Mouse (Mus musculus) thymus, postnatal 4 days (tissue): ENCODE results near the gene Fbxo40.
A peak's percentile ranks its signal among the peaks of the same experiment; 100 is the strongest.

ENCODE experiments used
- DNase-seq: peaks from one replicate; pipeline ENCODE4 v3.0.0; 2021

Fbxo40 gene

GRCm38 (mm10) chr16:36946459-36947159 lies 43.7 kb downstream of the Fbxo40 start:
- no peak for DNase-seq

GRCm38 (mm10) chr16:36944895-36945424 lies 45.3 kb downstream of the Fbxo40 start:
- no peak for DNase-seq

GRCm38 (mm10) chr16:36943591-36943990 lies 46.7 kb downstream of the Fbxo40 start:
- no peak for DNase-seq

DNA sequence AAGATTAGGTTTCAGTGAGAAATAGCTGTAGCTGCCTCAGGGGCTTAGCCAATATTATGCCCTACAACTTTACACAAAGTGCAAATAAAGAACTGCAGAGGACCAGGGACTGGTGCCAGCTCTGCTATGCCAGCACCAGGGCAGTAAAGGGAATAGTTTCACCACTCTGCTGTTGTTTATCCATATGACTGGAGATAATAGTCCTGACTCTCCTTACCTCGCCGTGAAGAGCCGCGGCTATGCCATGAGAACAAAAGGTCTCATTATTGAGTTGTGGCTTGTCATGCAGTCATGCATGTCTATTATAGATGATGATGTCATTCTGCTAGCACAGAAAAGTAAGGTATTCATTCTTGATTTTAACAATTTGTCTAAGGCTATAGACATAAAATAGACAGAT lies 48.4 kb downstream of the Fbxo40 start:
- DNase-seq = no peak

DNA sequence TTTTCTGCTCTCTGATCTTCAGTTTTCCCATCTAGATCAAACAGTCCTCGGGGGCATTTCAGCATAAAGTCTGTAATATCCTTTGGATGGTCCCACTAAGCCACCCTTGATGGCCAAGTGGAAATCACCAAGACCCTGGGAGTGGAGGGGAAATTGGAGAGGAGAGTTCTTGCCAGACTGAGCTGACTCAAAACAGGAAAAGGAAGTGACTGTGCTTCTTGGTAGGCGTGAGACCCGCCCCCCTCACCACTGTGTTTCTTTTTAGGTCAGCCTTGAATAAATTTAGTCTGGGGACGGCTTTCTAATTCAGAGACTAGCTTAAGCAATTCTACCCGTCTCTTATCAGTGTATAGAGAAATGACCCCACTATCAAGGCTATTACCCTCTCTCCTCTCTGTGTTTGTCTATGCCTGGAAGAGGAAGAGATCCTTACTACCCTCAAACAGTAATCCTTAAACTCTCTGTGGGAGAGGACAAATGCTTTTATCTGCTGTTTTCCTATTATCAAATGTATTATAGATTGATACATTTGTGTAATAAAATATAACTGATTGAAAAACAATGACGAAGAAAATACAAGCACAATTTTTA lies 49.0 kb downstream of the Fbxo40 start:
- peak; percentile 36 for DNase-seq

DNA sequence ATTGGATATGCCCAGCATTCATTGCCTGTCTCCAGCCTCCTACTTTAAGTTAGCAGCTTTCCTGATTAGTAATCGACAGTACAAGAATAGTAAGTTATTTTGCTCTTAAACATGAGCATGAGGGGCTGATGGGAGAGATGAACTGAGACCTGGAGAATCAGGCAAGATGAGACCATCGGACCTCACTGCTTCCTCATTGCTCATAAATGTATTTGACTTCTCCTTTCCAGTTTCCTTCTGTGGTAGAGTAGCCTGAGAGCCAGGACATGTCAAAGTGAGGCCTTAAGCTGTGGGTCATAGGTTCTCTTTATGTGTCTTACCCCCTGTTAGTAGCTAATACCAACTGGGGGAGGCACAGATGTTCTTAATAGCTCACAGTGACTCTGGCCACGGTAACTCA lies 54.5 kb downstream of the Fbxo40 start:
- DNase-seq = no peak

DNA sequence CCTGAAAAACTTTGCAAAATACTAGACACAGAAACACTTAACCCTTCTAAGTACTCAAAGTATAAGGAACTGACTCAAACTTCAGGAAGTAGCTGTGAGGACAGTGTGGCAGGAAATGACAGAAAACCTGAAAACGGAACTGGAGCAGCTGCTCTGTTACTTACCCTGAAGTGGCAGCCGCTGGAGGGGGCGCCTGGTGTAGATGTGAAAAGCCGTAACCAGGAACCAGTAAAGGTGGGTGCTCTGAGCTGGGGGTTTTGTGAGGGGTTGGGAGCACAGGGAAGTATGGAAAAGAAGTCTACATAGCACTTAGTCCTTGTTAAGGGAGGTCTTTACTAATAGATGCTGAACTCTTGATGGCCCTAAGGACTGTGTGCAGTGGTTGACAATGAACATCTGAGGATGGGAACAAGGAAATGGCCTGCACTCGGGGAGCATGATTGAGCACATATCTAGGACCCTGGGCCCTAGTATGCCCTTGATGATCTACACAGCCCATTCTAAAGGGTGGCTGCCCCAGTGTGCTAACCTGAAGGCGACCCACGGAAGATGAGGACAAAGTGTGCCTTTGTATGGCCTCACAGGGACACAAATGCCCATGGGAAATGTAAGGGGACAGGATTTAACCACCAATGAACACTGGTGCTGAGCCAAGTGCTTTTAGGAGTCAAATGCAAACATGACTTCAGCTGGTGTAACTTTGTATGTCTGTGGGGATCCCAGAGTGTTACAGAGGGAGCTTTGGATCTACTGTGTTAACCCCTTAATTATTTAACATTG lies 55.2 kb downstream of the Fbxo40 start, which contains the start of gene Hcls1:
Gene Hcls1, plus strand, starts transcription at position 143 of the 780 bp plus-strand sequence.
- DNase-seq = peak; percentile 84

DNA sequence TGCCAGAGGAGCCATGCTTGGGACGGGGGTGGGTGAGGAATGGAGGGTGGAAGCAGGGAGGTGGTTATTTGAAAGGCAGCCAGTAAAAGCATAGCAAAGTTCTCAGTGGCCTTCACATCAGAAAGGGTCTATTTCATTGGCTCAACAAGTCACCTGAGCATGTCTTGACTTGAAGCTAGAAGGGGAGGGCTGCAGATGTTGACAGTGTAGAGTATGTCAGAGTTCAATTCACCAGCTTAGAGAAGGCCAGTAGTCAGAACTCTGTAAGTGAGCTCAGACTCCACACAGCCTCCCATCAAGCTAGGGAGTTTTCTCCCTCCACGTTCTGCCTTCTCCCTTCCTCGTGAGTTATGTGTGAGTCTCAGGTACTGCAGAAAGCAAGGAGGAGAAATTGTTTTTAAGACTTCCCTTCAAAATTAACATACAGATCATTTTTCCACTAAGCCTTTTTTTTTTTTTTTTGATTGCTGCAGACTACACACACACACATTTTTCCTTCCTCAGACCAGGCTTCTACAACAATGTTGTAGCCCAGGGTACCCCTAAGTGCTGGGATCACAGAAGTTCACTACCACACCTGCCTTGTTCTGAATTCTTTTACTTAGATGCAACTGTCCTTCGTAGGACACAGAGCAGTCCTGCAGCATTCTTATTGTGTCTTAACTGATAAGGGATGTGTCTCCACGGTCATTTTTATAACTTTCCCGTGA lies 56.0 kb downstream of the Fbxo40 start:
- peak; percentile 43 for DNase-seq

DNA sequence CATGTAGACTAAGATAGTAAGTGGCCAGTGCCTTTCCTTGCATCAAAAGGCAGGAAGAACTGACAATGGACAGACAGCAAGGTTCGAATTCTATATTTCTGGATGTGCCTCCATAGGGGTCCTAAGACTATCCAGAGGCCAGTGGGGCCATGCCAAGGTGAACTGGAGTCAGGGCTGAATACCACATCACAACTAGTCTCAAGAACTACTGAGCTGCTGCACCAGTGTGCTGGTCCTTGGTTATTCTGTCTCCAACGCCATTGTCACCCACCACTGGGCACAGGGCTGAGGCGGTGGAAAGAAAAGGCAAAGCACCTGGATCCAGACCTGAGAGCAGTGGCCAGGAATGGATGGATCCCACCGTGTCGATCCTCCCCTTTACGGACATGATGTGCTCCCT lies 57.7 kb downstream of the Fbxo40 start:
- no peak for DNase-seq

DNA sequence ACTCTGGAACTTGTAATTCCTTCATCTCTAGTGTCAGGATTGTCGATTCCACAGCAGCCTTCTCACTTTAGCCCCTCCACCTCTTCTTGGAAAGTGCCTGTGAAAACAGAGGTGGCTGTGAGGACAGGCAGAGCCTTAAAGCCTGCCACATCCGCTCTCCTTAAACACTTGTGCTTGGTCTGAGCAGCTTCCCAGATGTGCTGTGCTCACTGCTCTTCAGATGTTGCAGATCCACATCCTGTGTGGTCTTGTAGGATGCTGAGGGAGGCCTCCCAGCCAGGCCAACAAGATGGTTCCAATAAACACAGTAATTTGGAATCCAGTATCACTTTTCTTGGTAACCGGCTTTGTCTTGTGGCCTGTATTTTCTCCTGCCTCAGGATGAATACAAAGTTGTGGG lies 58.3 kb downstream of the Fbxo40 start:
- DNase-seq = peak; percentile 48

GRCm38 (mm10) chr16:36931381-36931780 lies 58.9 kb downstream of the Fbxo40 start:
- no peak for DNase-seq

- no peak for DNase-seq
These were observed 59.8 kb downstream of the Fbxo40 start for GRCm38 (mm10) chr16:36930231-36931136.

GRCm38 (mm10) chr16:36929216-36929615 lies 61.1 kb downstream of the Fbxo40 start:
- no peak for DNase-seq

DNA sequence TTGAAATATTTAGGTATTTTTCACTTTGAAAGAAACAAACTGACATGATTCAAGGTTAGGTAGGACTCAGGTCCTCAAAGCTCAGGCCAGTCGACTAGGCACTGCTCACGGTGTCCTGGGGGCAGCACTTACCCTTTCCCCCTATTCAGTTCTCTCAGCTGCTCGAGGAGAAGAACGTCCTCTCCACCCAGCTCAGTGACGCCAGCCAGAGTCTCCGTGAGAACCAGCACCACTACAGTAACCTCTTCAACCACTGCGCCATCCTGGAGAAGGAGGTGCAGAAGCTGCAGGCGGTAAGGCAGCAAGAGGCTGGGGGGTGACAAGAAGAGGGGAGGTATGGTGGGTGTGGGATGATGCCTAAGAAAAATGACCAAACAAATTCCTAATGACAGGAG lies 62.2 kb downstream of the Fbxo40 start:
- no peak for DNase-seq

- DNase-seq = peak; percentile 45
These were observed 62.7 kb downstream of the Fbxo40 start for GRCm38 (mm10) chr16:36927495-36928105.

- no peak for DNase-seq
These were observed 63.5 kb downstream of the Fbxo40 start for GRCm38 (mm10) chr16:36926514-36927447.

- DNase-seq = no peak
These were observed 64.5 kb downstream of the Fbxo40 start for GRCm38 (mm10) chr16:36925797-36926196.

DNA sequence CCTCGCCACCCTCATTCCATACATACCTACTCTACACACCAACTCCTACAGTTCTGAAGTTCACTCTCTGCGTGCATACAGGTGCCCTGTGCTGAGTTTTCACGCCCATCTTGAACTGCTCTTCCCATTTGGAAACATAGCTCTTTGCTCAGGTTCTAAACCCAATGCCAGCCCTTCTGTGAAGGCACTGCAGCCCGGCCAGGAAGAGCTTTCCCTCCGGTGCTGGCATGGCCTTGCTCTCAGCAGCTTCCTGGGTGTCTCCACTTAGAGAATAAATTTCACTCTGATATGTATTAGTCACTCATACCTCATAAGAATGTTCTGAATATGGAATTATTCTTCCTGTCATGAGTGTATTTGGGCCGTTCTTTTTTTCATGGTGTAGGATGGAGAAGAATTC lies 64.9 kb downstream of the Fbxo40 start:
- DNase-seq = no peak

- DNase-seq = no peak
These were observed 66.0 kb downstream of the Fbxo40 start for GRCm38 (mm10) chr16:36924312-36924711.

DNA sequence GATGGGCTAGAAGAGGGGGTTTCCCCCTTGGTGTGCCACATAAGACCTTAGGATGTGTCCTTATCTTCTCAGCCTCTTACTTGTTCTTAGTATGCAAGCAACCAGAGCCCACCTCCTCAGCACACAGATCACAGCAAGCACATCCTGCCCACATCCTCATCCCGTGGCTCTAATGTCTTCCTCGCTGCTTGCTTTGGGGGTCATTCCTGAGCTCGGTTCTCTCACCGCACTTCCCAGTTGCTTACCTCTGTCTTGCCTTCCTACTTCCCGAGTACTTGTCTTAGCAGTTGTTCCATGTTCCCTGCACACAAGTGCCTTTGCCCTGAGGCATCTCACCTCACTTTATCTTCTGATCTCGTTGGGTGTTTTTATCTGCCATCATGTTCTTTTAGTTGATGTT lies 68.3 kb downstream of the Fbxo40 start:
- peak; percentile 45 for DNase-seq
